Mouse (Mus musculus) bone marrow macrophage, adult 2 months (primary cell): ENCODE data around the gene Sowaha.

Source experiments
- CTCF ChIP-seq: IDR thresholded peaks from 2 replicates; pipeline ENCODE4 v1.5.1; 2012; ENCODE audit warnings: low read depth, mild to moderate bottlenecking, low read length, moderate library complexity
- POLR2A ChIP-seq: IDR thresholded peaks from 2 replicates; pipeline ENCODE4 v1.6.1; 2012; ENCODE audit warnings: mild to moderate bottlenecking, low read depth, low read length, borderline replicate concordance

DNA sequence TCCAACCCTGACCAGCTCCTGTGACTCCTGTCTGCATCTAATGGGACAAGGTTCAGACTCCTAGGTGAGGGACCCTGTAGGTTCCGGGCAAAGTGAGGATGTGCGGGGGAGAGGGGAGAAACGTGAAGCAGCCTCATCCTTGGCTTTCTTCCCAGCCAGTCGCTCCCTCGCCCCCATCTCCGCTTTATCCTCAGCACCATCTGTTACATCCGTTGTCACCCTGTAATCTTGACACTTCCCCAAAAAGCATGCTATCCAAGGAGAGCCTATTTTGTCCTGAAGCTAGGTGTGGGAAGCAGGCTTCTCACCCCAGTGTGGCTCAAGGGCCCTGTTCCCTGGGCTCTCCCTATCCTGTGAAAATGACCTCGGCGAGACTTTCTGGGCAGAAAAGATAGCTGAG is 42.9 kb upstream of the Sowaha start:
- TF ChIP-seq POLR2A (no peak), CTCF (no peak)
